Mouse (Mus musculus) kidney, adult 2 months (tissue): ENCODE measurements around the gene Klk6.

ENCODE experiments used
- CTCF ChIP-seq: fragments of 200-500 bp; conservative IDR thresholded peaks from 2 replicates; pipeline ENCODE4 v1.5.1; 2011; ENCODE audit warnings: low read depth, mild to moderate bottlenecking, control low read depth, low read length, moderate library complexity, mixed read lengths; ENCODE audit not compliant: insufficient read depth, insufficient read length
- POLR2A ChIP-seq: fragments of 200-500 bp; IDR thresholded peaks from one replicate; pipeline ENCODE4 v1.6.1; 2011; ENCODE audit warnings: low read depth, low read length, control low read depth

- TF ChIP-seq POLR2A, result no peak
- no peak for TF ChIP-seq CTCF
Observed at GRCm38 (mm10) chr7:43797844-43798462, 26.3 kb upstream of the Klk6 start.
